Mouse (Mus musculus): ENCODE data around the gene Zp3r. TPM values are rescaled to one million over a fixed set of nuclear protein-coding genes. Genes with fewer than 3 reads are reported as not detected.
A peak's percentile ranks its signal among the peaks of the same experiment; 100 is the strongest.
"Not testable (repeated sequence)": the region's sequence is repeated elsewhere in the genome, so short reads cannot be mapped to it uniquely, and the experiment has no call there.

Gene Zp3r
- polyA plus RNA-seq (2014; fragmentation: Nextera tagmentation; extraction: Ambion mirVana): not detected in 2 replicates

GRCm38 (mm10) chr1:130629521-130629920 is at the start of gene Zp3r:
Gene Zp3r, minus strand, starts transcription at chr1:130629621.
- Histone ChIP-seq H3K4me3 (ENCODE audit: low read depth, low read length) (no peak within 1 kb of the TSS), H3K9me3 (replicated peaks; ENCODE audit: control insufficient read depth, low read length) (no peaks in the 10 kb centered on the region), H3K9ac (ENCODE audit: low read depth, low read length) (no peak within 1 kb of the TSS), H3K4me1 (ENCODE audit: control insufficient read depth, insufficient read depth, low read length) (no peaks in the 10 kb centered on the region), H3K27ac (ENCODE audit: low read depth, low read length) (no peak within 1 kb of the TSS), H3K27me3 (ENCODE audit: control insufficient read depth, insufficient read depth, low read length) (no peaks in the 10 kb centered on the region), H3K36me3 (ENCODE audit: control insufficient read depth, insufficient read depth, low read length) (no peaks in the 10 kb centered on the region), H3K4me2 (no peak within 1 kb of the TSS)
- 79% methylated on average over 2 of the region's 2 CpGs for WGBS (ENCODE audit: insufficient replicate concordance)
- ATAC-seq (replicated peaks; ENCODE audit: insufficient number of reproducible peaks, low FRiP score, low TSS enrichment): no peak

- Histone ChIP-seq H3K27ac (ENCODE audit: low read depth, low read length) (no peak overlapping the region), H3K9ac (ENCODE audit: low read depth, low read length) (no peak overlapping the region), H3K36me3 (ENCODE audit: control insufficient read depth, insufficient read depth, low read length) (no peaks in the 10 kb centered on the region), H3K4me2 (no peak overlapping the region), H3K27me3 (ENCODE audit: control insufficient read depth, insufficient read depth, low read length) (no peaks in the 10 kb centered on the region), H3K9me3 (replicated peaks; ENCODE audit: control insufficient read depth, low read length) (no peaks in the 10 kb centered on the region), H3K4me3 (ENCODE audit: low read depth, low read length) (no peak overlapping the region), H3K4me1 (ENCODE audit: control insufficient read depth, insufficient read depth, low read length) (no peaks in the 10 kb centered on the region)
- no peak for ATAC-seq (replicated peaks; ENCODE audit: insufficient number of reproducible peaks, low FRiP score, low TSS enrichment)
- WGBS (ENCODE audit: insufficient replicate concordance): 73% methylated on average over 2 of the region's 2 CpGs
Observed at GRCm38 (mm10) chr1:130678551-130678950, 49.1 kb upstream of the Zp3r start.

GRCm38 (mm10) chr1:130663576-130663975 is 34.2 kb upstream of the Zp3r start:
- not testable (repeated sequence) for H3K9me3 ChIP-seq (replicated peaks; ENCODE audit: control insufficient read depth, low read length); H3K4me3 ChIP-seq (ENCODE audit: low read depth, low read length); H3K27ac ChIP-seq (ENCODE audit: low read depth, low read length); H3K4me2 ChIP-seq; ATAC-seq (replicated peaks; ENCODE audit: insufficient number of reproducible peaks, low FRiP score, low TSS enrichment); H3K9ac ChIP-seq (ENCODE audit: low read depth, low read length); H3K4me1 ChIP-seq (ENCODE audit: control insufficient read depth, insufficient read depth, low read length); H3K36me3 ChIP-seq (ENCODE audit: control insufficient read depth, insufficient read depth, low read length); H3K27me3 ChIP-seq (ENCODE audit: control insufficient read depth, insufficient read depth, low read length)
- 75% methylated on average over 5 of the region's 5 CpGs for WGBS (ENCODE audit: insufficient replicate concordance)

GRCm38 (mm10) chr1:130661454-130661853 is 32.0 kb upstream of the Zp3r start, which contains the start of gene C4bp:
Gene C4bp, minus strand, starts transcription at chr1:130661632.
- Histone ChIP-seq H3K4me3 (ENCODE audit: low read depth, low read length) (no peak within 1 kb of the TSS), H3K27ac (ENCODE audit: low read depth, low read length) (no peak within 1 kb of the TSS), H3K27me3 (ENCODE audit: control insufficient read depth, insufficient read depth, low read length) (no peaks in the 10 kb centered on the region), H3K9ac (ENCODE audit: low read depth, low read length) (no peak within 1 kb of the TSS), H3K9me3 (replicated peaks; ENCODE audit: control insufficient read depth, low read length) (no peaks in the 10 kb centered on the region), H3K36me3 (ENCODE audit: control insufficient read depth, insufficient read depth, low read length) (no peaks in the 10 kb centered on the region), H3K4me2 (no peak within 1 kb of the TSS), H3K4me1 (ENCODE audit: control insufficient read depth, insufficient read depth, low read length) (no peaks in the 10 kb centered on the region)
- 75% methylated on average over 3 of the region's 3 CpGs for WGBS (ENCODE audit: insufficient replicate concordance)
- ATAC-seq (replicated peaks; ENCODE audit: insufficient number of reproducible peaks, low FRiP score, low TSS enrichment): no peak

- ATAC-seq (replicated peaks; ENCODE audit: insufficient number of reproducible peaks, low FRiP score, low TSS enrichment); H3K36me3 ChIP-seq (ENCODE audit: control insufficient read depth, insufficient read depth, low read length); H3K27me3 ChIP-seq (ENCODE audit: control insufficient read depth, insufficient read depth, low read length); H3K9me3 ChIP-seq (replicated peaks; ENCODE audit: control insufficient read depth, low read length); H3K4me2 ChIP-seq; H3K9ac ChIP-seq (ENCODE audit: low read depth, low read length); H3K4me1 ChIP-seq (ENCODE audit: control insufficient read depth, insufficient read depth, low read length); H3K27ac ChIP-seq (ENCODE audit: low read depth, low read length); H3K4me3 ChIP-seq (ENCODE audit: low read depth, low read length): not testable (repeated sequence)
- 26% methylated on average over 5 of the region's 5 CpGs for WGBS (ENCODE audit: insufficient replicate concordance)
Observed at GRCm38 (mm10) chr1:130659641-130660040, 30.2 kb upstream of the Zp3r start.

- no peak overlapping the region for H3K4me3 ChIP-seq (ENCODE audit: low read depth, low read length)
- 69% methylated on average over 4 of the region's 4 CpGs for whole genome bisulfite sequencing (ENCODE audit: insufficient replicate concordance)
- H3K9me3 ChIP-seq (replicated peaks; ENCODE audit: control insufficient read depth, low read length): no peaks in the 10 kb centered on the region
- no peaks in the 10 kb centered on the region for H3K4me1 ChIP-seq (ENCODE audit: control insufficient read depth, insufficient read depth, low read length)
- H3K36me3 ChIP-seq (ENCODE audit: control insufficient read depth, insufficient read depth, low read length): no peaks in the 10 kb centered on the region
- H3K4me2 ChIP-seq: no peak overlapping the region
- no peak for ATAC-seq (replicated peaks; ENCODE audit: insufficient number of reproducible peaks, low FRiP score, low TSS enrichment)
- H3K27me3 ChIP-seq (ENCODE audit: control insufficient read depth, insufficient read depth, low read length): no peaks in the 10 kb centered on the region
- no peak overlapping the region for H3K9ac ChIP-seq (ENCODE audit: low read depth, low read length)
- H3K27ac ChIP-seq (ENCODE audit: low read depth, low read length): no peak overlapping the region
Observed at GRCm38 (mm10) chr1:130644103-130644502, 14.7 kb upstream of the Zp3r start.

GRCm38 (mm10) chr1:130640967-130641366 is 11.5 kb upstream of the Zp3r start:
- Histone ChIP-seq H3K4me3 (ENCODE audit: low read depth, low read length) (no peak overlapping the region), H3K9ac (ENCODE audit: low read depth, low read length) (no peak overlapping the region), H3K27me3 (ENCODE audit: control insufficient read depth, insufficient read depth, low read length) (no peaks in the 10 kb centered on the region), H3K4me1 (ENCODE audit: control insufficient read depth, insufficient read depth, low read length) (no peaks in the 10 kb centered on the region), H3K9me3 (replicated peaks; ENCODE audit: control insufficient read depth, low read length) (no peaks in the 10 kb centered on the region), H3K36me3 (ENCODE audit: control insufficient read depth, insufficient read depth, low read length) (no peaks in the 10 kb centered on the region), H3K27ac (ENCODE audit: low read depth, low read length) (no peak overlapping the region), H3K4me2 (no peak overlapping the region)
- ATAC-seq (replicated peaks; ENCODE audit: insufficient number of reproducible peaks, low FRiP score, low TSS enrichment): no peak

GRCm38 (mm10) chr1:130633761-130634410 is 4.5 kb upstream of the Zp3r start:
- ATAC-seq (replicated peaks; ENCODE audit: insufficient number of reproducible peaks, low FRiP score, low TSS enrichment): no peak
- no peaks in the 10 kb centered on the region for H3K27me3 ChIP-seq (ENCODE audit: control insufficient read depth, insufficient read depth, low read length)
- H3K4me1 ChIP-seq (ENCODE audit: control insufficient read depth, insufficient read depth, low read length): no peaks in the 10 kb centered on the region
- no peak overlapping the region for H3K9ac ChIP-seq (ENCODE audit: low read depth, low read length)
- H3K9me3 ChIP-seq (replicated peaks; ENCODE audit: control insufficient read depth, low read length): no peaks in the 10 kb centered on the region
- no peak overlapping the region for H3K4me3 ChIP-seq (ENCODE audit: low read depth, low read length)
- peak overlapping the region; percentile 29; the same call in 1 of the 2 replicates for H3K4me2 ChIP-seq
- 22% methylated on average over 16 of the region's 16 CpGs for WGBS (ENCODE audit: insufficient replicate concordance)
- H3K36me3 ChIP-seq (ENCODE audit: control insufficient read depth, insufficient read depth, low read length): no peaks in the 10 kb centered on the region
- no peak overlapping the region for H3K27ac ChIP-seq (ENCODE audit: low read depth, low read length)

- WGBS (ENCODE audit: insufficient replicate concordance): 76% methylated on average over 8 of the region's 8 CpGs
- Histone ChIP-seq H3K9ac (ENCODE audit: low read depth, low read length) (no peak overlapping the region), H3K4me3 (ENCODE audit: low read depth, low read length) (no peak overlapping the region)
Observed at GRCm38 (mm10) chr1:130633316-130633715, 3.9 kb upstream of the Zp3r start.

More at GRCm38 (mm10) chr1:130633316-130633715, 3.9 kb upstream of the Zp3r start:
- H3K27ac ChIP-seq (ENCODE audit: low read depth, low read length): no peak overlapping the region
- H3K4me1 ChIP-seq (ENCODE audit: control insufficient read depth, insufficient read depth, low read length): no peaks in the 10 kb centered on the region
- ATAC-seq (replicated peaks; ENCODE audit: insufficient number of reproducible peaks, low FRiP score, low TSS enrichment): no peak
- H3K36me3 ChIP-seq (ENCODE audit: control insufficient read depth, insufficient read depth, low read length): no peaks in the 10 kb centered on the region
- no peaks in the 10 kb centered on the region for H3K27me3 ChIP-seq (ENCODE audit: control insufficient read depth, insufficient read depth, low read length)
- no peak overlapping the region for H3K4me2 ChIP-seq
- H3K9me3 ChIP-seq (replicated peaks; ENCODE audit: control insufficient read depth, low read length): no peaks in the 10 kb centered on the region
